Mouse (Mus musculus) limb, embryonic 11.5 days (tissue): Measurements from ENCODE around the gene Bcas3. TPM values are rescaled to one million over a fixed set of nuclear protein-coding genes. Genes with fewer than 3 reads are reported as not detected.

Source experiments
- ATAC-seq: fragments of 200-750 bp; cut with Nextera tagmentation; 2 replicates; pipeline ENCODE4 v1.8.0; 2017; ENCODE audit warnings: low read depth; ENCODE audit not compliant: insufficient number of reproducible peaks, low FRiP score, low TSS enrichment
- DNase-seq: peaks from one replicate; pipeline ENCODE4 v3.0.0-alpha.2; 2015; ENCODE audit warnings: low spot score
- H3K27ac ChIP-seq: fragments of 300-500 bp; sonication (generic); replicated peaks from 2 replicates; pipeline ENCODE4 v1.5.1; 2014; ENCODE audit warnings: low read depth, mild to moderate bottlenecking, low read length
- H3K27me3 ChIP-seq: fragments of 300-500 bp; sonication (generic); 2 replicates; pipeline ENCODE4 v1.6.1; 2014; ENCODE audit warnings: mild to moderate bottlenecking, low read length, mixed read lengths; ENCODE audit not compliant: control insufficient read depth, insufficient read depth
- H3K36me3 ChIP-seq: fragments of 300-500 bp; sonication (generic); 2 replicates; pipeline ENCODE4 v1.6.1; 2014; ENCODE audit warnings: mild to moderate bottlenecking, low read length, moderate library complexity, mixed read lengths; ENCODE audit not compliant: control insufficient read depth, insufficient read depth
- H3K4me1 ChIP-seq: fragments of 300-500 bp; sonication (generic); 2 replicates; pipeline ENCODE4 v1.6.1; 2014; ENCODE audit warnings: low read length, mixed read lengths; ENCODE audit not compliant: control insufficient read depth, insufficient read depth
- H3K4me2 ChIP-seq: fragments of 300-500 bp; sonication (generic); 2 replicates; pipeline ENCODE4 v1.6.1; 2014; ENCODE audit warnings: low read depth, mild to moderate bottlenecking, moderate library complexity; ENCODE audit not compliant: severe bottlenecking
- H3K4me3 ChIP-seq: fragments of 300-500 bp; sonication (generic); 2 replicates; pipeline ENCODE4 v1.5.1; 2014; ENCODE audit warnings: low read depth, low read length
- H3K9ac ChIP-seq: fragments of 300-500 bp; sonication (generic); 2 replicates; pipeline ENCODE4 v1.6.1; 2014; ENCODE audit warnings: mild to moderate bottlenecking, low read length
- H3K9me3 ChIP-seq: fragments of 300-500 bp; sonication (generic); 2 replicates; pipeline ENCODE4 v1.6.1; 2016; ENCODE audit warnings: low read length; ENCODE audit not compliant: control insufficient read depth
- WGBS: fragments of 180-500 bp; shearing (Covaris S2); extraction: QIAGEN DNeasy Blood & Tissue Kit; methylation state at CpG from one replicate; pipeline ENCODE4 v1.1.7; 2014; 5-methylcytosine and 5-hydroxymethylcytosine counted together
- polyA plus RNA-seq: library from polyadenylated mRNA; unstranded; fragments of >200 nt; fragmentation: Nextera tagmentation; extraction: Ambion mirVana; gene quantifications from 2 replicates; pipeline ENCODE4 v1.2.1, GENCODE M21; 2014

Gene Bcas3
- polyA plus RNA-seq, 1 experiment from 2014 or later: 34.0 TPM

GRCm38 (mm10) chr11:85628303-85629063 is 275.5 kb downstream of the Bcas3 start:
- H3K4me2 ChIP-seq: no peak overlapping the region
- H3K27me3 ChIP-seq: no peaks in the 10 kb centered on the region
- no peak overlapping the region for H3K27ac ChIP-seq
- ATAC-seq: no peak; the same call in 1 of the 2 replicates
- 28% methylated on average over 13 of the region's 13 CpGs for WGBS
- H3K9ac ChIP-seq: no peak overlapping the region
- no peaks in the 10 kb centered on the region for H3K36me3 ChIP-seq
- H3K4me1 ChIP-seq: peaks cover 37% of the 10 kb centered on the region
- DNase-seq: peak; percentile 58
- no peaks in the 10 kb centered on the region for H3K9me3 ChIP-seq
- no peak overlapping the region for H3K4me3 ChIP-seq

GRCm38 (mm10) chr11:85632568-85632981 is 279.6 kb downstream of the Bcas3 start:
- WGBS: 1% methylated on average over 2 of the region's 2 CpGs
- Histone ChIP-seq H3K9me3 (no peaks in the 10 kb centered on the region), H3K4me1 (peaks cover 25% of the 10 kb centered on the region), H3K36me3 (no peaks in the 10 kb centered on the region), H3K9ac (no peak overlapping the region), H3K27me3 (no peaks in the 10 kb centered on the region), H3K4me2 (0 out of 2 replicates have a peak overlapping the region, but pooled peaks have one; percentile 12), H3K27ac (peak overlapping the region; percentile 32), H3K4me3 (no peak overlapping the region)
- ATAC-seq (peak; percentile 90), DNase-seq (peak; percentile 70)

- Histone ChIP-seq H3K9ac (no peak overlapping the region), H3K9me3 (no peaks in the 10 kb centered on the region), H3K4me1 (peaks cover 21% of the 10 kb centered on the region), H3K4me2 (no peak overlapping the region), H3K36me3 (no peaks in the 10 kb centered on the region), H3K27ac (no peak overlapping the region), H3K27me3 (no peaks in the 10 kb centered on the region), H3K4me3 (no peak overlapping the region)
- ATAC-seq (no peak), DNase-seq (peak; percentile 41)
- 23% methylated on average over 12 of the region's 12 CpGs for WGBS
These were observed 285.9 kb downstream of the Bcas3 start for GRCm38 (mm10) chr11:85638696-85639495.

- no peak overlapping the region for H3K9ac ChIP-seq
- ATAC-seq: no peak
- no peaks in the 10 kb centered on the region for H3K36me3 ChIP-seq
- no peak for DNase-seq
- no peaks in the 10 kb centered on the region for H3K9me3 ChIP-seq
- H3K4me1 ChIP-seq: peaks cover 25% of the 10 kb centered on the region
- H3K27ac ChIP-seq: no peak overlapping the region
- H3K4me2 ChIP-seq: peak overlapping the region; percentile 3; the same call in 1 of the 2 replicates
- 11% methylated on average over 5 of the region's 5 CpGs for WGBS
- no peaks in the 10 kb centered on the region for H3K27me3 ChIP-seq
- H3K4me3 ChIP-seq: no peak overlapping the region
These were observed 287.7 kb downstream of the Bcas3 start for GRCm38 (mm10) chr11:85640659-85641058.

- Histone ChIP-seq H3K4me2 (no peak overlapping the region), H3K9me3 (no peaks in the 10 kb centered on the region), H3K4me3 (no peak overlapping the region), H3K9ac (no peak overlapping the region), H3K4me1 (peaks cover 25% of the 10 kb centered on the region), H3K27me3 (no peaks in the 10 kb centered on the region), H3K36me3 (no peaks in the 10 kb centered on the region), H3K27ac (no peak overlapping the region)
- ATAC-seq (no peak), DNase-seq (no peak)
- WGBS: 87% methylated on average over 4 of the region's 4 CpGs
These were observed 288.5 kb downstream of the Bcas3 start for GRCm38 (mm10) chr11:85641486-85641885.

- Histone ChIP-seq H3K9me3 (no peaks in the 10 kb centered on the region), H3K9ac (no peak overlapping the region), H3K27ac (no peak overlapping the region), H3K27me3 (no peaks in the 10 kb centered on the region), H3K4me2 (no peak overlapping the region), H3K36me3 (no peaks in the 10 kb centered on the region), H3K4me3 (no peak overlapping the region), H3K4me1 (peaks cover 25% of the 10 kb centered on the region)
- no peak for ATAC-seq
- no peak for DNase-seq
- 45% methylated on average over 6 of the region's 6 CpGs for WGBS
These were observed 289.6 kb downstream of the Bcas3 start for GRCm38 (mm10) chr11:85642591-85642990.

GRCm38 (mm10) chr11:85643025-85643424 is 290.1 kb downstream of the Bcas3 start:
- H3K36me3 ChIP-seq: no peaks in the 10 kb centered on the region
- peaks cover 25% of the 10 kb centered on the region for H3K4me1 ChIP-seq
- H3K9me3 ChIP-seq: no peaks in the 10 kb centered on the region
- DNase-seq: no peak
- no peak overlapping the region for H3K4me2 ChIP-seq
- no peak overlapping the region for H3K9ac ChIP-seq
- no peak for ATAC-seq
- no peak overlapping the region for H3K4me3 ChIP-seq
- no peak overlapping the region for H3K27ac ChIP-seq
- H3K27me3 ChIP-seq: no peaks in the 10 kb centered on the region
- WGBS: 85% methylated on average over 4 of the region's 4 CpGs

- Histone ChIP-seq H3K9me3 (no peaks in the 10 kb centered on the region), H3K36me3 (no peaks in the 10 kb centered on the region), H3K27ac (no peak overlapping the region), H3K4me2 (no peak overlapping the region), H3K4me1 (peaks cover 25% of the 10 kb centered on the region), H3K27me3 (no peaks in the 10 kb centered on the region), H3K4me3 (no peak overlapping the region), H3K9ac (no peak overlapping the region)
- ATAC-seq (no peak), DNase-seq (peak; percentile 42)
- 34% methylated on average over 10 of the region's 10 CpGs for WGBS
These were observed 290.6 kb downstream of the Bcas3 start for GRCm38 (mm10) chr11:85643479-85644000.
